Mouse (Mus musculus): ENCODE measurements around the gene Slc36a3. TPM values are rescaled to one million over a fixed set of nuclear protein-coding genes. Genes with fewer than 3 reads are reported as not detected.

Gene Slc36a3
- polyA plus RNA-seq, 1 experiment from 2014 or later = not detected

GRCm38 (mm10) chr11:55154398-55155069, 3.0 kb upstream of the Slc36a3 start:
- ATAC-seq (ENCODE audit: low FRiP score) (no peak), DNase-seq (ENCODE audit: low spot score, missing footprints) (no peak)
- no peaks in the 10 kb centered on the region for H3K27me3 ChIP-seq (ENCODE audit: control insufficient read depth, insufficient read depth, low read length)
- H3K9me3 ChIP-seq (ENCODE audit: control insufficient read depth, low read length) = no peaks in the 10 kb centered on the region
- no peak overlapping the region for H3K4me3 ChIP-seq (ENCODE audit: low read depth, low read length)
- no peaks in the 10 kb centered on the region for H3K4me1 ChIP-seq (ENCODE audit: control insufficient read depth, insufficient read depth, low read length)
- H3K4me2 ChIP-seq = no peak overlapping the region
- 78% methylated on average over 3 of the region's 3 CpGs for WGBS
- no peak overlapping the region for H3K27ac ChIP-seq (ENCODE audit: low read depth, low read length)
- no peaks in the 10 kb centered on the region for H3K36me3 ChIP-seq (ENCODE audit: control insufficient read depth, insufficient read depth, low read length)
- H3K9ac ChIP-seq (ENCODE audit: low read length) = no peak overlapping the region

GRCm38 (mm10) chr11:55148461-55148860, 3.0 kb downstream of the Slc36a3 start:
- H3K4me3 ChIP-seq (ENCODE audit: low read depth, low read length) = no peak overlapping the region
- no peak for ATAC-seq (ENCODE audit: low FRiP score)
- 83% methylated on average over 4 of the region's 4 CpGs for WGBS
- H3K9ac ChIP-seq (ENCODE audit: low read length) = no peak overlapping the region
- H3K4me1 ChIP-seq (ENCODE audit: control insufficient read depth, insufficient read depth, low read length) = no peaks in the 10 kb centered on the region
- H3K9me3 ChIP-seq (ENCODE audit: control insufficient read depth, low read length) = no peaks in the 10 kb centered on the region
- DNase-seq (ENCODE audit: low spot score, missing footprints) = no peak
- no peaks in the 10 kb centered on the region for H3K27me3 ChIP-seq (ENCODE audit: control insufficient read depth, insufficient read depth, low read length)
- no peak overlapping the region for H3K4me2 ChIP-seq
- H3K27ac ChIP-seq (ENCODE audit: low read depth, low read length) = no peak overlapping the region
- H3K36me3 ChIP-seq (ENCODE audit: control insufficient read depth, insufficient read depth, low read length) = no peaks in the 10 kb centered on the region

- H3K4me2 ChIP-seq = no peak overlapping the region
- H3K36me3 ChIP-seq (ENCODE audit: control insufficient read depth, insufficient read depth, low read length) = no peaks in the 10 kb centered on the region
- no peaks in the 10 kb centered on the region for H3K27me3 ChIP-seq (ENCODE audit: control insufficient read depth, insufficient read depth, low read length)
- DNase-seq (ENCODE audit: low spot score, missing footprints) (no peak), ATAC-seq (ENCODE audit: low FRiP score) (no peak)
- no peaks in the 10 kb centered on the region for H3K4me1 ChIP-seq (ENCODE audit: control insufficient read depth, insufficient read depth, low read length)
- H3K9ac ChIP-seq (ENCODE audit: low read length) = no peak overlapping the region
- H3K9me3 ChIP-seq (ENCODE audit: control insufficient read depth, low read length) = no peaks in the 10 kb centered on the region
- no peak overlapping the region for H3K4me3 ChIP-seq (ENCODE audit: low read depth, low read length)
- no peak overlapping the region for H3K27ac ChIP-seq (ENCODE audit: low read depth, low read length)
- WGBS = 51% methylated on average over 6 of the region's 6 CpGs
Observed at GRCm38 (mm10) chr11:55147423-55147822, 4.1 kb downstream of the Slc36a3 start.

GRCm38 (mm10) chr11:55146855-55147254, 4.7 kb downstream of the Slc36a3 start:
- 38% methylated on average over 1 of the region's 1 CpGs for WGBS
- H3K9me3 ChIP-seq (ENCODE audit: control insufficient read depth, low read length) = no peaks in the 10 kb centered on the region
- no peak overlapping the region for H3K4me3 ChIP-seq (ENCODE audit: low read depth, low read length)
- no peak overlapping the region for H3K9ac ChIP-seq (ENCODE audit: low read length)
- no peaks in the 10 kb centered on the region for H3K27me3 ChIP-seq (ENCODE audit: control insufficient read depth, insufficient read depth, low read length)
- no peaks in the 10 kb centered on the region for H3K4me1 ChIP-seq (ENCODE audit: control insufficient read depth, insufficient read depth, low read length)
- DNase-seq (ENCODE audit: low spot score, missing footprints) (no peak), ATAC-seq (ENCODE audit: low FRiP score) (no peak)
- no peak overlapping the region for H3K27ac ChIP-seq (ENCODE audit: low read depth, low read length)
- H3K4me2 ChIP-seq = no peak overlapping the region
- no peaks in the 10 kb centered on the region for H3K36me3 ChIP-seq (ENCODE audit: control insufficient read depth, insufficient read depth, low read length)

- H3K4me3 ChIP-seq (ENCODE audit: low read depth, low read length) = no peak overlapping the region
- no peak overlapping the region for H3K27ac ChIP-seq (ENCODE audit: low read depth, low read length)
- WGBS = 86% methylated on average over 5 of the region's 5 CpGs
- H3K9me3 ChIP-seq (ENCODE audit: control insufficient read depth, low read length) = no peaks in the 10 kb centered on the region
- H3K36me3 ChIP-seq (ENCODE audit: control insufficient read depth, insufficient read depth, low read length) = no peaks in the 10 kb centered on the region
- H3K27me3 ChIP-seq (ENCODE audit: control insufficient read depth, insufficient read depth, low read length) = no peaks in the 10 kb centered on the region
- ATAC-seq (ENCODE audit: low FRiP score) = no peak
- H3K9ac ChIP-seq (ENCODE audit: low read length) = no peak overlapping the region
- H3K4me1 ChIP-seq (ENCODE audit: control insufficient read depth, insufficient read depth, low read length) = no peaks in the 10 kb centered on the region
- no peak overlapping the region for H3K4me2 ChIP-seq
- DNase-seq (ENCODE audit: low spot score, missing footprints) = no peak
Observed at GRCm38 (mm10) chr11:55144011-55144410, 7.5 kb downstream of the Slc36a3 start.

- no peak overlapping the region for H3K4me3 ChIP-seq (ENCODE audit: low read depth, low read length)
- DNase-seq (ENCODE audit: low spot score, missing footprints) (no peak), ATAC-seq (ENCODE audit: low FRiP score) (no peak)
- H3K9me3 ChIP-seq (ENCODE audit: control insufficient read depth, low read length) = no peaks in the 10 kb centered on the region
- 91% methylated on average over 4 of the region's 4 CpGs for WGBS
- H3K4me1 ChIP-seq (ENCODE audit: control insufficient read depth, insufficient read depth, low read length) = no peaks in the 10 kb centered on the region
- H3K9ac ChIP-seq (ENCODE audit: low read length) = no peak overlapping the region
- H3K36me3 ChIP-seq (ENCODE audit: control insufficient read depth, insufficient read depth, low read length) = no peaks in the 10 kb centered on the region
- no peak overlapping the region for H3K4me2 ChIP-seq
- no peaks in the 10 kb centered on the region for H3K27me3 ChIP-seq (ENCODE audit: control insufficient read depth, insufficient read depth, low read length)
- no peak overlapping the region for H3K27ac ChIP-seq (ENCODE audit: low read depth, low read length)
Observed at GRCm38 (mm10) chr11:55141502-55141901, 10.0 kb downstream of the Slc36a3 start.

- Histone ChIP-seq H3K27ac (ENCODE audit: low read depth, low read length) (no peak overlapping the region), H3K4me1 (ENCODE audit: control insufficient read depth, insufficient read depth, low read length) (no peaks in the 10 kb centered on the region), H3K27me3 (ENCODE audit: control insufficient read depth, insufficient read depth, low read length) (no peaks in the 10 kb centered on the region), H3K9ac (ENCODE audit: low read length) (no peak overlapping the region), H3K4me2 (no peak overlapping the region), H3K4me3 (ENCODE audit: low read depth, low read length) (no peak overlapping the region), H3K9me3 (ENCODE audit: control insufficient read depth, low read length) (no peaks in the 10 kb centered on the region), H3K36me3 (ENCODE audit: control insufficient read depth, insufficient read depth, low read length) (no peaks in the 10 kb centered on the region)
- ATAC-seq (ENCODE audit: low FRiP score) (no peak), DNase-seq (ENCODE audit: low spot score, missing footprints) (no peak)
Observed at GRCm38 (mm10) chr11:55137646-55138045, 13.9 kb downstream of the Slc36a3 start.

GRCm38 (mm10) chr11:55136770-55137547, 14.5 kb downstream of the Slc36a3 start:
- ATAC-seq (ENCODE audit: low FRiP score) (no peak), DNase-seq (ENCODE audit: low spot score, missing footprints) (no peak)
- H3K4me2 ChIP-seq = no peak overlapping the region
- no peaks in the 10 kb centered on the region for H3K9me3 ChIP-seq (ENCODE audit: control insufficient read depth, low read length)
- no peaks in the 10 kb centered on the region for H3K4me1 ChIP-seq (ENCODE audit: control insufficient read depth, insufficient read depth, low read length)
- no peak overlapping the region for H3K4me3 ChIP-seq (ENCODE audit: low read depth, low read length)
- no peak overlapping the region for H3K9ac ChIP-seq (ENCODE audit: low read length)
- no peaks in the 10 kb centered on the region for H3K27me3 ChIP-seq (ENCODE audit: control insufficient read depth, insufficient read depth, low read length)
- WGBS = 90% methylated on average over 15 of the region's 15 CpGs
- H3K27ac ChIP-seq (ENCODE audit: low read depth, low read length) = no peak overlapping the region
- H3K36me3 ChIP-seq (ENCODE audit: control insufficient read depth, insufficient read depth, low read length) = no peaks in the 10 kb centered on the region

- no peak overlapping the region for H3K4me2 ChIP-seq
- no peak overlapping the region for H3K4me3 ChIP-seq (ENCODE audit: low read depth, low read length)
- H3K27ac ChIP-seq (ENCODE audit: low read depth, low read length) = no peak overlapping the region
- H3K9me3 ChIP-seq (ENCODE audit: control insufficient read depth, low read length) = no peaks in the 10 kb centered on the region
- H3K4me1 ChIP-seq (ENCODE audit: control insufficient read depth, insufficient read depth, low read length) = no peaks in the 10 kb centered on the region
- ATAC-seq (ENCODE audit: low FRiP score) = no peak
- H3K36me3 ChIP-seq (ENCODE audit: control insufficient read depth, insufficient read depth, low read length) = no peaks in the 10 kb centered on the region
- H3K27me3 ChIP-seq (ENCODE audit: control insufficient read depth, insufficient read depth, low read length) = no peaks in the 10 kb centered on the region
- 90% methylated on average over 5 of the region's 5 CpGs for WGBS
- no peak overlapping the region for H3K9ac ChIP-seq (ENCODE audit: low read length)
- DNase-seq (ENCODE audit: low spot score, missing footprints) = no peak
Observed at GRCm38 (mm10) chr11:55134871-55135270, 16.6 kb downstream of the Slc36a3 start.
